Mouse (Mus musculus): Measurements from ENCODE around the gene Rec114. TPM values are rescaled to one million over a fixed set of nuclear protein-coding genes. Genes with fewer than 3 reads are reported as not detected.

Gene Rec114
- polyA plus RNA-seq, 1 experiment from 2014 or later, result 0.90 TPM

- H3K27ac ChIP-seq (ENCODE audit: low read depth, low read length), result no peak overlapping the region
- peaks cover 12% of the 10 kb centered on the region; the same call in 1 of the 2 replicates for H3K36me3 ChIP-seq (ENCODE audit: control insufficient read depth, insufficient read depth, low read length)
- no peak overlapping the region for H3K9ac ChIP-seq (ENCODE audit: low read length)
- no peak overlapping the region for H3K4me3 ChIP-seq (ENCODE audit: low read depth, low read length)
- H3K27me3 ChIP-seq (replicated peaks; ENCODE audit: control insufficient read depth, insufficient read depth, low read length), result no peaks in the 10 kb centered on the region
- DNase-seq (ENCODE audit: low spot score), result no peak
- ATAC-seq, result no peak
- no peaks in the 10 kb centered on the region for H3K9me3 ChIP-seq (replicated peaks; ENCODE audit: control insufficient read depth, low read length)
- H3K4me2 ChIP-seq (ENCODE audit: low read length), result no peak overlapping the region
- H3K4me1 ChIP-seq (ENCODE audit: control insufficient read depth, insufficient read depth, low read length), result no peaks in the 10 kb centered on the region
- WGBS, result 54% methylated on average over 9 of the region's 9 CpGs
Observed at GRCm38 (mm10) chr9:58666191-58666590, 77.6 kb downstream of the Rec114 start.

GRCm38 (mm10) chr9:58665492-58665891 lies 78.3 kb downstream of the Rec114 start:
- Histone ChIP-seq H3K27me3 (replicated peaks; ENCODE audit: control insufficient read depth, insufficient read depth, low read length) (no peaks in the 10 kb centered on the region), H3K36me3 (ENCODE audit: control insufficient read depth, insufficient read depth, low read length) (peaks cover 12% of the 10 kb centered on the region; the same call in 1 of the 2 replicates), H3K27ac (ENCODE audit: low read depth, low read length) (no peak overlapping the region), H3K4me3 (ENCODE audit: low read depth, low read length) (no peak overlapping the region), H3K4me2 (ENCODE audit: low read length) (no peak overlapping the region), H3K9ac (ENCODE audit: low read length) (no peak overlapping the region), H3K4me1 (ENCODE audit: control insufficient read depth, insufficient read depth, low read length) (no peaks in the 10 kb centered on the region), H3K9me3 (replicated peaks; ENCODE audit: control insufficient read depth, low read length) (no peaks in the 10 kb centered on the region)
- WGBS, result 85% methylated on average over 9 of the region's 9 CpGs
- ATAC-seq, result no peak
- DNase-seq (ENCODE audit: low spot score), result no peak

- H3K27me3 ChIP-seq (replicated peaks; ENCODE audit: control insufficient read depth, insufficient read depth, low read length), result no peaks in the 10 kb centered on the region
Observed at GRCm38 (mm10) chr9:58662791-58663190, 81.0 kb downstream of the Rec114 start.

GRCm38 (mm10) chr9:58662007-58662406 lies 81.8 kb downstream of the Rec114 start:
- ATAC-seq, result no peak
- H3K4me3 ChIP-seq (ENCODE audit: low read depth, low read length), result no peak overlapping the region
- H3K4me2 ChIP-seq (ENCODE audit: low read length), result no peak overlapping the region
- no peak overlapping the region for H3K27ac ChIP-seq (ENCODE audit: low read depth, low read length)
- peaks cover 21% of the 10 kb centered on the region; the same call in 1 of the 2 replicates for H3K36me3 ChIP-seq (ENCODE audit: control insufficient read depth, insufficient read depth, low read length)
- DNase-seq (ENCODE audit: low spot score), result no peak
- no peaks in the 10 kb centered on the region for H3K27me3 ChIP-seq (replicated peaks; ENCODE audit: control insufficient read depth, insufficient read depth, low read length)
- no peak overlapping the region for H3K9ac ChIP-seq (ENCODE audit: low read length)
- 86% methylated on average over 4 of the region's 4 CpGs for WGBS
- no peaks in the 10 kb centered on the region for H3K4me1 ChIP-seq (ENCODE audit: control insufficient read depth, insufficient read depth, low read length)
- H3K9me3 ChIP-seq (replicated peaks; ENCODE audit: control insufficient read depth, low read length), result no peaks in the 10 kb centered on the region

More at GRCm38 (mm10) chr9:58662791-58663190, 81.0 kb downstream of the Rec114 start:
- H3K9ac ChIP-seq (ENCODE audit: low read length), result no peak overlapping the region
- H3K9me3 ChIP-seq (replicated peaks; ENCODE audit: control insufficient read depth, low read length), result no peaks in the 10 kb centered on the region
- no peak for DNase-seq (ENCODE audit: low spot score)
- peaks cover 18% of the 10 kb centered on the region; the same call in 1 of the 2 replicates for H3K36me3 ChIP-seq (ENCODE audit: control insufficient read depth, insufficient read depth, low read length)
- H3K27ac ChIP-seq (ENCODE audit: low read depth, low read length), result no peak overlapping the region
- no peak overlapping the region for H3K4me2 ChIP-seq (ENCODE audit: low read length)
- H3K4me3 ChIP-seq (ENCODE audit: low read depth, low read length), result no peak overlapping the region
- ATAC-seq, result no peak
- 89% methylated on average over 3 of the region's 3 CpGs for WGBS
- H3K4me1 ChIP-seq (ENCODE audit: control insufficient read depth, insufficient read depth, low read length), result no peaks in the 10 kb centered on the region

GRCm38 (mm10) chr9:58660673-58661072 lies 83.1 kb downstream of the Rec114 start:
- ATAC-seq, result no peak
- DNase-seq (ENCODE audit: low spot score), result no peak
- H3K4me2 ChIP-seq (ENCODE audit: low read length), result no peak overlapping the region
- 95% methylated on average over 3 of the region's 3 CpGs for WGBS
- H3K9ac ChIP-seq (ENCODE audit: low read length), result no peak overlapping the region
- H3K27ac ChIP-seq (ENCODE audit: low read depth, low read length), result no peak overlapping the region
- H3K27me3 ChIP-seq (replicated peaks; ENCODE audit: control insufficient read depth, insufficient read depth, low read length), result no peaks in the 10 kb centered on the region
- no peaks in the 10 kb centered on the region for H3K9me3 ChIP-seq (replicated peaks; ENCODE audit: control insufficient read depth, low read length)
- no peak overlapping the region for H3K4me3 ChIP-seq (ENCODE audit: low read depth, low read length)
- no peaks in the 10 kb centered on the region for H3K4me1 ChIP-seq (ENCODE audit: control insufficient read depth, insufficient read depth, low read length)
- peaks cover 16% of the 10 kb centered on the region; the same call in 1 of the 2 replicates for H3K36me3 ChIP-seq (ENCODE audit: control insufficient read depth, insufficient read depth, low read length)

GRCm38 (mm10) chr9:58659989-58660388 lies 83.8 kb downstream of the Rec114 start:
- Histone ChIP-seq H3K9ac (ENCODE audit: low read length) (no peak overlapping the region), H3K36me3 (ENCODE audit: control insufficient read depth, insufficient read depth, low read length) (peaks cover 16% of the 10 kb centered on the region; the same call in 1 of the 2 replicates), H3K4me1 (ENCODE audit: control insufficient read depth, insufficient read depth, low read length) (no peaks in the 10 kb centered on the region), H3K27me3 (replicated peaks; ENCODE audit: control insufficient read depth, insufficient read depth, low read length) (no peaks in the 10 kb centered on the region), H3K9me3 (replicated peaks; ENCODE audit: control insufficient read depth, low read length) (no peaks in the 10 kb centered on the region), H3K27ac (ENCODE audit: low read depth, low read length) (no peak overlapping the region), H3K4me3 (ENCODE audit: low read depth, low read length) (no peak overlapping the region), H3K4me2 (ENCODE audit: low read length) (no peak overlapping the region)
- WGBS, result 88% methylated on average over 9 of the region's 9 CpGs
- ATAC-seq (no peak), DNase-seq (ENCODE audit: low spot score) (no peak)

GRCm38 (mm10) chr9:58659331-58659730 lies 84.4 kb downstream of the Rec114 start:
- 83% methylated on average over 3 of the region's 3 CpGs for WGBS
- DNase-seq (ENCODE audit: low spot score) (no peak), ATAC-seq (no peak)
- Histone ChIP-seq H3K4me3 (ENCODE audit: low read depth, low read length) (no peak overlapping the region), H3K27ac (ENCODE audit: low read depth, low read length) (no peak overlapping the region), H3K36me3 (ENCODE audit: control insufficient read depth, insufficient read depth, low read length) (peaks cover 16% of the 10 kb centered on the region; the same call in 1 of the 2 replicates), H3K27me3 (replicated peaks; ENCODE audit: control insufficient read depth, insufficient read depth, low read length) (no peaks in the 10 kb centered on the region), H3K4me1 (ENCODE audit: control insufficient read depth, insufficient read depth, low read length) (no peaks in the 10 kb centered on the region), H3K4me2 (ENCODE audit: low read length) (no peak overlapping the region), H3K9ac (ENCODE audit: low read length) (no peak overlapping the region), H3K9me3 (replicated peaks; ENCODE audit: control insufficient read depth, low read length) (no peaks in the 10 kb centered on the region)

- Histone ChIP-seq H3K9ac (ENCODE audit: low read length) (no peak overlapping the region), H3K27ac (ENCODE audit: low read depth, low read length) (no peak overlapping the region), H3K27me3 (replicated peaks; ENCODE audit: control insufficient read depth, insufficient read depth, low read length) (no peaks in the 10 kb centered on the region), H3K4me2 (ENCODE audit: low read length) (no peak overlapping the region), H3K36me3 (ENCODE audit: control insufficient read depth, insufficient read depth, low read length) (peaks cover 16% of the 10 kb centered on the region; the same call in 1 of the 2 replicates), H3K4me3 (ENCODE audit: low read depth, low read length) (no peak overlapping the region), H3K4me1 (ENCODE audit: control insufficient read depth, insufficient read depth, low read length) (no peaks in the 10 kb centered on the region), H3K9me3 (replicated peaks; ENCODE audit: control insufficient read depth, low read length) (no peaks in the 10 kb centered on the region)
- no peak for DNase-seq (ENCODE audit: low spot score)
- no peak for ATAC-seq
- 92% methylated on average over 4 of the region's 4 CpGs for WGBS
Observed at GRCm38 (mm10) chr9:58658596-58659309, 85.0 kb downstream of the Rec114 start.

- Histone ChIP-seq H3K4me1 (ENCODE audit: control insufficient read depth, insufficient read depth, low read length) (no peaks in the 10 kb centered on the region), H3K36me3 (ENCODE audit: control insufficient read depth, insufficient read depth, low read length) (peaks cover 16% of the 10 kb centered on the region; the same call in 1 of the 2 replicates), H3K9me3 (replicated peaks; ENCODE audit: control insufficient read depth, low read length) (no peaks in the 10 kb centered on the region), H3K27me3 (replicated peaks; ENCODE audit: control insufficient read depth, insufficient read depth, low read length) (no peaks in the 10 kb centered on the region), H3K9ac (ENCODE audit: low read length) (no peak overlapping the region), H3K4me3 (ENCODE audit: low read depth, low read length) (no peak overlapping the region), H3K4me2 (ENCODE audit: low read length) (no peak overlapping the region), H3K27ac (ENCODE audit: low read depth, low read length) (no peak overlapping the region)
- DNase-seq (ENCODE audit: low spot score) (no peak), ATAC-seq (no peak)
- 94% methylated on average over 5 of the region's 5 CpGs for WGBS
Observed at GRCm38 (mm10) chr9:58657735-58658512, 85.8 kb downstream of the Rec114 start.

Data from forebrain, embryonic 14.5 days (tissue).